ENCODE assay signal across 29 mouse cellular contexts in genomic region chr7:120080177-120080576, GRCm38 (mm10). TPM values are rescaled to one million over a fixed set of nuclear protein-coding genes. Genes with fewer than 3 reads are reported as not detected.
"Had no signal": no experiment of that assay in that cellular context is flagged by ENCODE, and none has a peak within 500 bp of the region (broad histone marks: within the 10 kb centered on the region; RNA-seq: fewer than 3 reads in every experiment).

No protein-coding gene starts in this region.

- H3K27me3 ChIP-seq: heart, embryonic 13.5 days; heart, embryonic 15.5 days; hindbrain, embryonic 12.5 days; intestine, embryonic 15.5 days; limb, embryonic 12.5 days had no signal

- DNase-seq: gastrocnemius, adult 2 months; gastrocnemius, postnatal 10 days; gastrocnemius, postnatal 25 days; heart, adult 2 months; heart, postnatal 4 days; kidney, adult 18-20 months; kidney, adult 8-10 months; kidney, postnatal 10 days; kidney, postnatal 25 days; kidney, postnatal 4 days; liver had no signal

- ATAC-seq: hindbrain, embryonic 16.5 days; inflammation-experienced regulatory T-cells, adult 6 months; intestine, embryonic 15.5 days; intestine, postnatal 0 days had no signal

- H3K9me3 ChIP-seq: heart, embryonic 13.5 days; heart, embryonic 15.5 days; hindbrain, embryonic 10.5 days; hindbrain, embryonic 12.5 days; intestine, embryonic 15.5 days; limb, embryonic 10.5 days; limb, embryonic 12.5 days had no signal

- H3K4me3 ChIP-seq: gastrocnemius, adult 2 months; heart, adult 2 months; heart, embryonic 13.5 days; heart, embryonic 15.5 days; hindbrain, embryonic 10.5 days; hindbrain, embryonic 12.5 days; intestine, embryonic 15.5 days; layer of hippocampus, adult 2 months; left cerebral cortex, adult 2 months; limb, embryonic 10.5 days; limb, embryonic 12.5 days had no signal

- H3K27ac ChIP-seq: gastrocnemius, adult 2 months; heart, adult 2 months; heart, embryonic 13.5 days; heart, embryonic 15.5 days; hindbrain, embryonic 10.5 days; hindbrain, embryonic 12.5 days; hindbrain, embryonic 14.5 days; intestine, embryonic 15.5 days; layer of hippocampus, adult 2 months; left cerebral cortex, adult 2 months; limb, embryonic 10.5 days; limb, embryonic 12.5 days had no signal

- H3K36me3 ChIP-seq: heart, embryonic 13.5 days; heart, embryonic 15.5 days; hindbrain, embryonic 10.5 days; hindbrain, embryonic 12.5 days; intestine, embryonic 15.5 days; limb, embryonic 10.5 days; limb, embryonic 12.5 days had no signal

- H3K4me1 ChIP-seq: heart, embryonic 13.5 days; heart, embryonic 15.5 days; hindbrain, embryonic 10.5 days; hindbrain, embryonic 12.5 days; intestine, embryonic 15.5 days; limb, embryonic 10.5 days; limb, embryonic 12.5 days had no signal

- H3K4me2 ChIP-seq: heart, embryonic 11.5 days; heart, embryonic 13.5 days; heart, embryonic 15.5 days; hindbrain, embryonic 12.5 days; hindbrain, embryonic 14.5 days; intestine, embryonic 15.5 days; limb, embryonic 12.5 days; liver, embryonic 11.5 days had no signal

- H3K9ac ChIP-seq: heart, embryonic 13.5 days; heart, embryonic 15.5 days; hindbrain, embryonic 12.5 days; hindbrain, embryonic 14.5 days; intestine, embryonic 15.5 days; limb, embryonic 12.5 days had no signal

RNA-seq across cellular contexts. Expression of gene Dnah3, which starts 14.9 kb away (rescaled TPM):
- polyA plus RNA-seq: heart, embryonic 11.5 days; heart, embryonic 13.5 days; heart, postnatal 0 days; intestine, embryonic 15.5 days; intestine, postnatal 0 days; kidney, embryonic 14.5 days; kidney, embryonic 16.5 days; limb, embryonic 10.5 days; limb, embryonic 12.5 days; liver, embryonic 11.5 days had no signal
